Mouse (Mus musculus) midbrain, embryonic 15.5 days (tissue): ENCODE results near the gene Jazf1. TPM values are rescaled to one million over a fixed set of nuclear protein-coding genes. Genes with fewer than 3 reads are reported as not detected.

Source experiments
- ATAC-seq: fragments of 200-750 bp; cut with Nextera tagmentation; replicated peaks from 2 replicates; pipeline ENCODE4 v1.8.0; 2017; ENCODE audit warnings: moderate TSS enrichment
- H3K27ac ChIP-seq: fragments of 300-500 bp; sonication (generic); 2 replicates; pipeline ENCODE4 v1.5.1; 2015; ENCODE audit warnings: mild to moderate bottlenecking, inconsistent platforms
- H3K27me3 ChIP-seq: fragments of 300-500 bp; sonication (generic); replicated peaks from 2 replicates; pipeline ENCODE4 v1.6.1; 2015; ENCODE audit warnings: inconsistent platforms
- H3K36me3 ChIP-seq: fragments of 300-500 bp; sonication (generic); replicated peaks from 2 replicates; pipeline ENCODE4 v1.6.1; 2015; ENCODE audit warnings: inconsistent platforms
- H3K4me1 ChIP-seq: fragments of 300-500 bp; sonication (generic); 2 replicates; pipeline ENCODE4 v1.6.1; 2015; ENCODE audit warnings: inconsistent platforms
- H3K4me2 ChIP-seq: fragments of 300-500 bp; sonication (generic); 2 replicates; pipeline ENCODE4 v1.6.1; 2015; ENCODE audit warnings: inconsistent platforms, mild to moderate bottlenecking, moderate library complexity
- H3K4me3 ChIP-seq: fragments of 300-500 bp; sonication (generic); 2 replicates; pipeline ENCODE4 v1.5.1; 2015; ENCODE audit warnings: mild to moderate bottlenecking, inconsistent platforms
- H3K9ac ChIP-seq: fragments of 300-500 bp; sonication (generic); 2 replicates; pipeline ENCODE4 v1.6.1; 2015; ENCODE audit warnings: mild to moderate bottlenecking, inconsistent platforms
- H3K9me3 ChIP-seq: fragments of 300-500 bp; sonication (generic); 2 replicates; pipeline ENCODE4 v1.6.1; 2016; ENCODE audit warnings: inconsistent platforms
- WGBS: fragments of 180-500 bp; shearing (Covaris S2); methylation state at CpG from one replicate; pipeline ENCODE4 v1.1.7; 2015; ENCODE audit warnings: mixed read lengths; 5-methylcytosine and 5-hydroxymethylcytosine counted together
- polyA plus RNA-seq: library from polyadenylated mRNA; unstranded; fragments of >200 nt; fragmentation: Nextera tagmentation; extraction: Ambion mirVana; gene quantifications from 2 replicates; pipeline ENCODE4 v1.2.1, GENCODE M21; 2015

The Jazf1 gene
- polyA plus RNA-seq, 1 experiment from 2014 or later = 51.4 TPM

- 4% methylated on average over 2 of the region's 2 CpGs for WGBS
- H3K36me3 ChIP-seq = no peaks in the 10 kb centered on the region
- H3K4me1 ChIP-seq = no peaks in the 10 kb centered on the region
- H3K4me2 ChIP-seq = no peak overlapping the region
- no peak overlapping the region for H3K27ac ChIP-seq
- H3K9me3 ChIP-seq = no peaks in the 10 kb centered on the region
- H3K9ac ChIP-seq = no peak overlapping the region
- ATAC-seq = peak; percentile 74; the same call in 1 of the 2 replicates
- no peak overlapping the region for H3K4me3 ChIP-seq
- no peaks in the 10 kb centered on the region for H3K27me3 ChIP-seq
Observed at GRCm38 (mm10) chr6:52918980-52919379, 149.5 kb downstream of the Jazf1 start.

GRCm38 (mm10) chr6:52917471-52917870 lies 151.0 kb downstream of the Jazf1 start:
- Histone ChIP-seq H3K27me3 (no peaks in the 10 kb centered on the region), H3K36me3 (no peaks in the 10 kb centered on the region), H3K9me3 (no peaks in the 10 kb centered on the region), H3K27ac (no peak overlapping the region), H3K9ac (no peak overlapping the region), H3K4me2 (no peak overlapping the region), H3K4me1 (no peaks in the 10 kb centered on the region), H3K4me3 (no peak overlapping the region)
- WGBS = 97% methylated on average over 4 of the region's 4 CpGs
- ATAC-seq = no peak

GRCm38 (mm10) chr6:52916836-52917376 lies 151.5 kb downstream of the Jazf1 start:
- Histone ChIP-seq H3K9ac (no peak overlapping the region), H3K27me3 (no peaks in the 10 kb centered on the region), H3K27ac (no peak overlapping the region), H3K4me1 (no peaks in the 10 kb centered on the region), H3K4me2 (no peak overlapping the region), H3K9me3 (no peaks in the 10 kb centered on the region), H3K4me3 (no peak overlapping the region), H3K36me3 (no peaks in the 10 kb centered on the region)
- ATAC-seq = no peak
- 77% methylated on average over 3 of the region's 3 CpGs for WGBS

GRCm38 (mm10) chr6:52914921-52915320 lies 153.5 kb downstream of the Jazf1 start:
- Histone ChIP-seq H3K4me2 (no peak overlapping the region), H3K36me3 (no peaks in the 10 kb centered on the region), H3K27ac (no peak overlapping the region), H3K4me1 (no peaks in the 10 kb centered on the region), H3K27me3 (no peaks in the 10 kb centered on the region), H3K9me3 (no peaks in the 10 kb centered on the region), H3K9ac (no peak overlapping the region), H3K4me3 (no peak overlapping the region)
- no peak for ATAC-seq
- WGBS = 84% methylated on average over 2 of the region's 2 CpGs

- no peak overlapping the region for H3K4me2 ChIP-seq
- no peak for ATAC-seq
- 73% methylated on average over 5 of the region's 5 CpGs for WGBS
Observed at GRCm38 (mm10) chr6:52912143-52912918, 156.1 kb downstream of the Jazf1 start.

GRCm38 (mm10) chr6:52906801-52907200 lies 161.6 kb downstream of the Jazf1 start:
- no peak for ATAC-seq
- Histone ChIP-seq H3K9me3 (no peaks in the 10 kb centered on the region), H3K9ac (no peak overlapping the region), H3K4me3 (no peak overlapping the region), H3K27me3 (no peaks in the 10 kb centered on the region), H3K27ac (no peak overlapping the region), H3K36me3 (no peaks in the 10 kb centered on the region), H3K4me2 (no peak overlapping the region), H3K4me1 (0 out of 2 replicates have a peak, but pooled peaks cover 6% of the 10 kb centered on the region)
- 72% methylated on average over 5 of the region's 5 CpGs for WGBS

More at GRCm38 (mm10) chr6:52912143-52912918, 156.1 kb downstream of the Jazf1 start:
- H3K27ac ChIP-seq = no peak overlapping the region
- no peaks in the 10 kb centered on the region for H3K4me1 ChIP-seq
- no peak overlapping the region for H3K9ac ChIP-seq
- no peaks in the 10 kb centered on the region for H3K27me3 ChIP-seq
- no peaks in the 10 kb centered on the region for H3K9me3 ChIP-seq
- H3K36me3 ChIP-seq = no peaks in the 10 kb centered on the region
- H3K4me3 ChIP-seq = no peak overlapping the region

- Histone ChIP-seq H3K4me3 (no peak overlapping the region), H3K9ac (no peak overlapping the region), H3K27me3 (no peaks in the 10 kb centered on the region), H3K27ac (no peak overlapping the region), H3K4me1 (0 out of 2 replicates have a peak, but pooled peaks cover 6% of the 10 kb centered on the region), H3K4me2 (no peak overlapping the region), H3K9me3 (no peaks in the 10 kb centered on the region), H3K36me3 (no peaks in the 10 kb centered on the region)
- no peak for ATAC-seq
- 65% methylated on average over 3 of the region's 3 CpGs for WGBS
Observed at GRCm38 (mm10) chr6:52905100-52905499, 163.3 kb downstream of the Jazf1 start.

- 0 out of 2 replicates have a peak, but pooled peaks cover 6% of the 10 kb centered on the region for H3K4me1 ChIP-seq
- H3K27me3 ChIP-seq = no peaks in the 10 kb centered on the region
- ATAC-seq = no peak
- WGBS = 85% methylated on average over 4 of the region's 4 CpGs
- H3K36me3 ChIP-seq = no peaks in the 10 kb centered on the region
- no peaks in the 10 kb centered on the region for H3K9me3 ChIP-seq
- H3K9ac ChIP-seq = no peak overlapping the region
- no peak overlapping the region for H3K4me3 ChIP-seq
- no peak overlapping the region for H3K27ac ChIP-seq
- no peak overlapping the region for H3K4me2 ChIP-seq
Observed at GRCm38 (mm10) chr6:52903226-52903960, 165.0 kb downstream of the Jazf1 start.

GRCm38 (mm10) chr6:52899574-52900245 lies 168.7 kb downstream of the Jazf1 start:
- Histone ChIP-seq H3K4me1 (peaks cover 7% of the 10 kb centered on the region; the same call in 1 of the 2 replicates), H3K9me3 (no peaks in the 10 kb centered on the region), H3K4me3 (no peak overlapping the region), H3K4me2 (no peak overlapping the region), H3K36me3 (no peaks in the 10 kb centered on the region), H3K9ac (no peak overlapping the region), H3K27me3 (no peaks in the 10 kb centered on the region), H3K27ac (no peak overlapping the region)
- ATAC-seq = no peak
- 95% methylated on average over 3 of the region's 3 CpGs for WGBS

GRCm38 (mm10) chr6:52895075-52895474 lies 173.4 kb downstream of the Jazf1 start:
- Histone ChIP-seq H3K27ac (peak overlapping the region; percentile 31; the same call in 1 of the 2 replicates), H3K27me3 (no peaks in the 10 kb centered on the region), H3K4me3 (no peak overlapping the region), H3K9ac (no peak overlapping the region), H3K36me3 (no peaks in the 10 kb centered on the region), H3K4me2 (no peak overlapping the region), H3K4me1 (peaks cover 23% of the 10 kb centered on the region), H3K9me3 (no peaks in the 10 kb centered on the region)
- WGBS = 48% methylated on average over 4 of the region's 4 CpGs
- ATAC-seq = no peak

- Histone ChIP-seq H3K9me3 (no peaks in the 10 kb centered on the region), H3K27me3 (no peaks in the 10 kb centered on the region), H3K9ac (no peak overlapping the region), H3K27ac (peak overlapping the region; percentile 31; the same call in 1 of the 2 replicates), H3K4me2 (peak overlapping the region; percentile 12; the same call in 1 of the 2 replicates), H3K36me3 (no peaks in the 10 kb centered on the region), H3K4me1 (peaks cover 23% of the 10 kb centered on the region), H3K4me3 (no peak overlapping the region)
- 18% methylated on average over 13 of the region's 13 CpGs for WGBS
- ATAC-seq = peak; percentile 60
Observed at GRCm38 (mm10) chr6:52894501-52894823, 174.0 kb downstream of the Jazf1 start.
